Mouse (Mus musculus): ENCODE results near the gene 4930404H24Rik. TPM values are rescaled to one million over a fixed set of nuclear protein-coding genes. Genes with fewer than 3 reads are reported as not detected.

The 4930404H24Rik gene
- polyA plus RNA-seq, 1 experiment from 2014 or later: not detected

DNA sequence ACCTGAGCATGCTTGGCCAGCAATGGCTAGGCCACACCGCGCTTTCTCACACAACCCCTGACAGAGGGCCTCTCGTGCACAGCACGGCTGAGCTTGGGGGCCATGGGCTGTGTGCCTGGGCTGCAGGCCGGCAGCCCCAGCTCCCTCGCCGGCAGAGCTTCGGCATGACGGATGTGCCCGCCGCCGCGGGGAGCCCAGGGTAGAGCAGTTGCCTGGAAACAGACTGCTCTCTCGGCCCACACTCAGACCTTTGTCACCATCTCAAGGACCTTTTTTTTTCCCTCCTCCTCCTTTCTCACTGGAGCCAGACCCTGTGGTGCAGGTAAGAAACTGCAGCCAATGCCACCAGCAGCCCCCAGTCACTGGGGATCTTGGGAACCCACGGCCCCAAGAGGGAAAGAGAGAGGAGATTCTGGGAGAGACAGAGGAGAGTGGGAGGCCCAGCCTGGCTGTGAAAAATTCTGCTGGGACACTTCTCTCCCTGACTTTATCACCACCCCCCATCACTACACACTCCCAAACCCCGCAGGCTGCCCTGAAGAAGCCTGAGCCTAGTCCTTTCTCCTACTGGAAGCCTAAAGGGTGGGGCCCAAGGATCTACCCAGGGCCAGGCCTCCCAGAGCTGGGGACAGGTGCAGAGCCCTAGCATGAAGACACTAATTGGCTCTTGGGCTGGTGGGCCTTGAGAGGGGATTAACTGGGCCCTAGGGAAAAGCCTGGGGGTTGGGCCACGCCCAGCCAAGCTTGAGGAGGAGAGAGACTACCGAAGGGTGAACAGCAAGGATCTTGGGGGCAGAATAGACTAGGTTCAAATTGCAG lies 16.8 kb downstream of the 4930404H24Rik start:
- Histone ChIP-seq H3K4me2 (ENCODE audit: low read depth, low read length, severe bottlenecking) (0 out of 2 replicates have a peak overlapping the region, but pooled peaks have one; percentile 24), H3K36me3 (ENCODE audit: control insufficient read depth, insufficient read depth, low read length) (no peaks in the 10 kb centered on the region), H3K9ac (ENCODE audit: low read length) (peak overlapping the region; percentile 32; the same call in 1 of the 2 replicates), H3K4me1 (replicated peaks; ENCODE audit: control insufficient read depth, insufficient read depth, low read length) (peaks cover 23% of the 10 kb centered on the region), H3K9me3 (ENCODE audit: control insufficient read depth, low read length) (no peaks in the 10 kb centered on the region), H3K4me3 (ENCODE audit: low read depth, low read length) (no peak overlapping the region), H3K27me3 (ENCODE audit: control insufficient read depth, insufficient read depth, low read length) (no peaks in the 10 kb centered on the region), H3K27ac (ENCODE audit: low read depth, low read length) (peak overlapping the region; percentile 67)
- ATAC-seq (replicated peaks; ENCODE audit: low FRiP score): peak; percentile 68
- DNase-seq (ENCODE audit: low spot score): peak; percentile 76
- 8% methylated on average over 18 of the region's 18 CpGs for WGBS

DNA sequence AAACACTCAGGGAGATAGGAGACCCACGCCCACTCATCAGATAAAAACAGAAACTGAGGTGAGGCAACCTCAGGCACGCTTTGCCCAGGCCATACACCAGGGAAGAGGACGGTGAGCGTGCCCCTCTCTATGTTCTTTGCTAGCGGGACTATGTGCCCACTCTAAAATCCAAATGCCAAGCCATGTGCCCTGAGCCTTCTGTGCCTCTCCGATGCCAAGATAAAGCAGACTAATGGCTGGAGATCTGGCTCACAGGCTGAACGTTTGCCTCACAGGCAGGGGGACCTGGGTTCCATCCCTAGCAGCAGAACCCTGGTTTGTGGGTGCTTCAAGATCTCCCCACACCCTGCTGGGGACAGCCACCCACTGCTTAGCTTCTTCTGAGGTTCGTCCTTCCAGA lies 17.5 kb downstream of the 4930404H24Rik start:
- DNase-seq (ENCODE audit: low spot score): no peak
- peaks cover 23% of the 10 kb centered on the region for H3K4me1 ChIP-seq (replicated peaks; ENCODE audit: control insufficient read depth, insufficient read depth, low read length)
- H3K4me3 ChIP-seq (ENCODE audit: low read depth, low read length): no peak overlapping the region

DNA sequence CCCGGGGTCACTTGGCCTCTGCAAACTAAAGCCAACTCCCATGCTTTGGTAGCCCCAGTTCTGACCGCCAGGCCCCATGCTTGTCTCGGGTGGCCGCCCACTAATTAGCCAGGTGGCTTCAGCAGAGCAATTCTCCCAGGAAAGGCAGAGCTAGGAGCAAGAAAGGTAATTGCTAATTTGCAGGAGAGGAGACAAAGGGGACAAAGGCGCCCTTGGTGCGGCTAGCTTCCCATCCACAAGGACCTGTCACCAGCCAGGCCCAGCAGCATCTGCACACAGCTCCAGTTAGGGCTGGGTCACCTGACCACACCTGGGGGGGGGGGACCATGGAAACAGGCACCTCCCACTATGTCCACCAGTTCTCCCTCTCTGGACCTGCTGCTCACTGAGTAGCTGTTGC lies 19.0 kb downstream of the 4930404H24Rik start:
- WGBS: 19% methylated on average over 6 of the region's 6 CpGs
- DNase-seq (ENCODE audit: low spot score): no peak
- H3K9ac ChIP-seq (ENCODE audit: low read length): no peak overlapping the region
- H3K36me3 ChIP-seq (ENCODE audit: control insufficient read depth, insufficient read depth, low read length): no peaks in the 10 kb centered on the region
- peaks cover 23% of the 10 kb centered on the region for H3K4me1 ChIP-seq (replicated peaks; ENCODE audit: control insufficient read depth, insufficient read depth, low read length)
- no peaks in the 10 kb centered on the region; the same call in 1 of the 2 replicates for H3K27me3 ChIP-seq (ENCODE audit: control insufficient read depth, insufficient read depth, low read length)
- H3K4me3 ChIP-seq (ENCODE audit: low read depth, low read length): no peak overlapping the region
- no peak overlapping the region for H3K4me2 ChIP-seq (ENCODE audit: low read depth, low read length, severe bottlenecking)
- no peak for ATAC-seq (replicated peaks; ENCODE audit: low FRiP score)
- no peak overlapping the region for H3K27ac ChIP-seq (ENCODE audit: low read depth, low read length)
- H3K9me3 ChIP-seq (ENCODE audit: control insufficient read depth, low read length): no peaks in the 10 kb centered on the region

More for the DNA sequence above, 17.5 kb downstream of the 4930404H24Rik start:
- Histone ChIP-seq H3K9ac (ENCODE audit: low read length) (no peak overlapping the region), H3K9me3 (ENCODE audit: control insufficient read depth, low read length) (no peaks in the 10 kb centered on the region), H3K27me3 (ENCODE audit: control insufficient read depth, insufficient read depth, low read length) (no peaks in the 10 kb centered on the region), H3K27ac (ENCODE audit: low read depth, low read length) (no peak overlapping the region), H3K4me2 (ENCODE audit: low read depth, low read length, severe bottlenecking) (no peak overlapping the region), H3K36me3 (ENCODE audit: control insufficient read depth, insufficient read depth, low read length) (no peaks in the 10 kb centered on the region)
- WGBS: 80% methylated on average over 8 of the region's 8 CpGs
- ATAC-seq (replicated peaks; ENCODE audit: low FRiP score): no peak

DNA sequence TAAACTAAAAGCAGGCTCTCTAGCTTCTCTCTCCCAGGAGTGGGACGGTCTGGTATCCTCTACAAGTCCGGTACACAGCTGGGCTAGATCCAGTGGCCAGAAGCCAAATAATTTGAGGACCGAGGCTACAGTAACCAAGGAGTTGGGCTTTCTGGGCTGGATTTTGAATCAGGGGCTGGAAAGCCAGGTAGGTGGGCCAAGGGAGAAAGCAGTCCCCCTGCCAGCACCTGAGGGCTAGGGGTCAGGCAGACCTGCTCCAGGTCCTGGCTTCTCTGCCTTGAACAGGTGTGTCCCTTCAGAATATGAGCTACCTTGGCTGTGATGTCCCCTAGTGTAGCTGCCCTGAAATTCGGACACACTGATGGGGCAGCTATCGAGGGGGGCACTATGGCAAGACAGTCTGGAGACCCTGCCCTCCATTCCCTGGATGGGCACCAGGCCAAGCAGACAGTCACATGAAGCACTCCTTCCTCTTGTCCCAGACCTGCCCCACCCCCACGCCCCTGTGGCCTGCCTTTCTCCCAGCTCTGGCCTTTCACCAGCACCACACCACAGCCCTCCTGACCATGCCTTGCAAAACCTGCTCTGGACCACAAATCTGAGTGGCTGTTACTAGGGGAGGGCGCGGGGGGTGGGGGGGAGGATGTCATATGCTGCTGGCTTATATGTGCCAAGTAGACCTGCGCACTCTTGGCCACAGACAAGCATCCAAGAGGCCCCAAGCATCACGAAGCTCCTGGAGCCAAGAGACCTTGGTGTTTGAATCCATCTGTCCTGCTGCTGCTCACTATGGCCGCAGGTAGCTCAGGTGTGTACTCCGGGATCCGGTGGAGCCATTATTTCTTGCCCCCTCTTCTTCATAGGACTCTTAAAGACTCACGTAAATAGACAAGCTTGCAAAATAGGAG lies 20.1 kb downstream of the 4930404H24Rik start:
- no peak overlapping the region for H3K4me3 ChIP-seq (ENCODE audit: low read depth, low read length)
- H3K9ac ChIP-seq (ENCODE audit: low read length): no peak overlapping the region
- 86% methylated on average over 14 of the region's 14 CpGs for WGBS
- H3K27ac ChIP-seq (ENCODE audit: low read depth, low read length): no peak overlapping the region
- H3K4me1 ChIP-seq (replicated peaks; ENCODE audit: control insufficient read depth, insufficient read depth, low read length): peaks cover 23% of the 10 kb centered on the region
- no peak overlapping the region for H3K4me2 ChIP-seq (ENCODE audit: low read depth, low read length, severe bottlenecking)
- no peaks in the 10 kb centered on the region for H3K36me3 ChIP-seq (ENCODE audit: control insufficient read depth, insufficient read depth, low read length)
- no peaks in the 10 kb centered on the region for H3K9me3 ChIP-seq (ENCODE audit: control insufficient read depth, low read length)
- H3K27me3 ChIP-seq (ENCODE audit: control insufficient read depth, insufficient read depth, low read length): no peaks in the 10 kb centered on the region; the same call in 1 of the 2 replicates
- ATAC-seq (replicated peaks; ENCODE audit: low FRiP score) (no peak), DNase-seq (ENCODE audit: low spot score) (no peak)

DNA sequence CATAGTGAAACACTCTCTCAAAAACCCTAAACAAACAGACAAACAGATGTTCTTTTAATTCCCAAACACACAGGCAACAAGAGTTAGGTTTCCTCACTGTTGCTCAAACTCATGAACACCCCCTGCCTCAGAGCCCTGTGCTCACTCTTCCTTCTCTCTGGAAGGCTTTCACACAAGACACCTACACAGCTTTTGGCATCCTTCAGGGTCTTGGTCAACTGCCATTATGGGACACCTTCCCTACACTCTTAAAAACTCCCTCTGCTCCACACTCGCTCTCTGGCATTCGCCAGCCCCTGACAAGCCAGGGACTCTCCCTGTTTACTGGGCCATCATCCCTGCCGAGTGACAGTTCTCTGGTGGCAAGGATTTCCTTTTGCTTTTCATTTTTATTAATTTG lies 21.4 kb downstream of the 4930404H24Rik start:
- no peaks in the 10 kb centered on the region for H3K9me3 ChIP-seq (ENCODE audit: control insufficient read depth, low read length)
- H3K9ac ChIP-seq (ENCODE audit: low read length): no peak overlapping the region
- H3K36me3 ChIP-seq (ENCODE audit: control insufficient read depth, insufficient read depth, low read length): no peaks in the 10 kb centered on the region
- no peaks in the 10 kb centered on the region; the same call in 1 of the 2 replicates for H3K27me3 ChIP-seq (ENCODE audit: control insufficient read depth, insufficient read depth, low read length)
- WGBS: 86% methylated on average over 3 of the region's 3 CpGs
- ATAC-seq (replicated peaks; ENCODE audit: low FRiP score) (no peak), DNase-seq (ENCODE audit: low spot score) (no peak)
- peaks cover 15% of the 10 kb centered on the region for H3K4me1 ChIP-seq (replicated peaks; ENCODE audit: control insufficient read depth, insufficient read depth, low read length)
- no peak overlapping the region for H3K4me3 ChIP-seq (ENCODE audit: low read depth, low read length)
- no peak overlapping the region for H3K27ac ChIP-seq (ENCODE audit: low read depth, low read length)
- H3K4me2 ChIP-seq (ENCODE audit: low read depth, low read length, severe bottlenecking): no peak overlapping the region

DNA sequence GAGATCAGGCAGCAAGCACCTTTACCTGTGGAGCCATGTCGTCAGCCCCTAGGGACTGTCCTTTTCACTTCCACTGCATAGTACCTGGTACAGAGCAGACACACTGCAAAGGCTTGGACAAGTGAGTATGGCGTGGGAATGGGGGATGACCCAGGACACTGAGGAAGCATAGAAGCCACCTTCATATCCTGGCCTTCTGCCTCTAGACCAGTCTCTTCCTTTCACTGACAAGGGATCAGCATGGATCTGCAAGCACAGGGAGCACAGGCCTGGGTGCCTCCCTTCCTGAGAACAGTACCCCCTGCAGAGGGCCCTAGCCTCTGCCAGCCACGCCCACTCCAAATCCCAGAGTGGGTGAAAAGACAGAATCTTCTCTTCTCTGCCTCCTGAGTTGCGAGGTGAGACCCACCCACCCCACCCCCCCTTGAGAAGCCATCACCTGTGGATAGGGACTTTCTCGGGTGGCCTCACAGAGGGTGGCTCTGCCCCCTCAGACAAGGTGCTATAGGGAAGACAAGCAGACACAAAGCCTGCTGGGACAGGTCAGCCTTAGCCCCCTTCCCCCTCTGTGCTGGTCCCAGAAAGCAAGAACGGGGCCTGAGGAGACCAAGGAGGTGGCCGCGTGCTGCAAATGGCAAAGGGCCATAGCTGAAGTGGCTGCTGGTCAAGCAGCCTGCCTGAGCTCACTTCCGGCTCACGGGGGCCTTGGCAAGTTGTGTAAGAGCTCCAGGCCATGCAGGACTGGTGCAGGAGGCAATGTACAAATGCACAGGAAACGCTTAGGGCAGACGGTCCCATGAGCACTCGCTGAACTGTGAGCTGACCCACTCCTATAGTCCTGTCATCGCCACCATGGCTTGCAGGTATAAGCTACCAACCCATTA lies 22.1 kb downstream of the 4930404H24Rik start:
- WGBS: 79% methylated on average over 14 of the region's 14 CpGs

DNA sequence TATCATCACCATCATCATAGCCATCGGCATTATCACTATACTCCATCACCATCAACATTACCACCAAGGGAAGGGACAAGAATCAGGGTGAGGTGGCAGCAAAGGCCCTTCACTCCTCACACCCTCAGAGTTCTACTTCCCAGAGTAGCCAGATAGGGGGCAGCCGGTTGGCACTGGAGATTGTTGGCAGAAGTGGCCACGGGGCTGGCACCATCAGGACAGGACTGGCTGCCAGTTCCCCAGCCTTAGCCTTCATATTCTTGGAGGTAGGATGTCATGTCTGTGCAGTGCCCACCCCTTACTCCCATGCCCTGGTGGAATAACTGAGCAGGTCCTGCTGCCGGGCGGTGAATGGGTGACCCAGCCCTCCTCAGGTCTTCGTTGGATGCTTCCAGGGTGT lies 23.0 kb downstream of the 4930404H24Rik start:
- DNase-seq (ENCODE audit: low spot score) (no peak), ATAC-seq (replicated peaks; ENCODE audit: low FRiP score) (no peak)
- Histone ChIP-seq H3K4me1 (replicated peaks; ENCODE audit: control insufficient read depth, insufficient read depth, low read length) (peaks cover 4% of the 10 kb centered on the region; the same call in 1 of the 2 replicates), H3K27me3 (ENCODE audit: control insufficient read depth, insufficient read depth, low read length) (no peaks in the 10 kb centered on the region; the same call in 1 of the 2 replicates), H3K4me3 (ENCODE audit: low read depth, low read length) (no peak overlapping the region), H3K9me3 (ENCODE audit: control insufficient read depth, low read length) (no peaks in the 10 kb centered on the region), H3K9ac (ENCODE audit: low read length) (no peak overlapping the region), H3K36me3 (ENCODE audit: control insufficient read depth, insufficient read depth, low read length) (no peaks in the 10 kb centered on the region), H3K27ac (ENCODE audit: low read depth, low read length) (no peak overlapping the region), H3K4me2 (ENCODE audit: low read depth, low read length, severe bottlenecking) (no peak overlapping the region)
- WGBS: 94% methylated on average over 6 of the region's 6 CpGs

More for the DNA sequence above, 22.1 kb downstream of the 4930404H24Rik start:
- Histone ChIP-seq H3K9ac (ENCODE audit: low read length) (no peak overlapping the region), H3K27me3 (ENCODE audit: control insufficient read depth, insufficient read depth, low read length) (no peaks in the 10 kb centered on the region; the same call in 1 of the 2 replicates), H3K4me3 (ENCODE audit: low read depth, low read length) (no peak overlapping the region), H3K9me3 (ENCODE audit: control insufficient read depth, low read length) (no peaks in the 10 kb centered on the region), H3K36me3 (ENCODE audit: control insufficient read depth, insufficient read depth, low read length) (no peaks in the 10 kb centered on the region), H3K4me1 (replicated peaks; ENCODE audit: control insufficient read depth, insufficient read depth, low read length) (peaks cover 7% of the 10 kb centered on the region), H3K27ac (ENCODE audit: low read depth, low read length) (no peak overlapping the region), H3K4me2 (ENCODE audit: low read depth, low read length, severe bottlenecking) (no peak overlapping the region)
- DNase-seq (ENCODE audit: low spot score) (no peak), ATAC-seq (replicated peaks; ENCODE audit: low FRiP score) (no peak)

DNA sequence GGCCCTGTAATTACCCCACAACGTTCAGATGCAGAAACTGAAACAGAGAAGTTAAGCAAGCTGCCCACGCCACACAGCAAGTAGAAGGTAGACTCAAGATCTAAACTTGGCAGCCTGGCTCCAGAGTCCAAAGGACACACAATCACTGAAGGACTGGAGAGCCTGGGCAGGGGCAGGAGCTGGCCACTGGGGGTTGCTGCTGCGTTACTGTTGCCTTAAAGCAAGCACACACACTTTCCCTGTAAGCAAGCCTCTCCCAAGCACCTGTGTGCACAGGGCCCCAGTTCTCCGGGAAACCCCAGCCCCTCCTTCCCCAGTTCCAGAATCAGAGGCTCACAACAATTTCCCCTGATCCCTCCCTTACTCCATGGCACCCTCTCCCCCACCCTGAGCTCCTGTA lies 24.4 kb downstream of the 4930404H24Rik start:
- Histone ChIP-seq H3K4me3 (ENCODE audit: low read depth, low read length) (no peak overlapping the region), H3K4me2 (ENCODE audit: low read depth, low read length, severe bottlenecking) (no peak overlapping the region), H3K4me1 (replicated peaks; ENCODE audit: control insufficient read depth, insufficient read depth, low read length) (0 out of 2 replicates have a peak, but pooled peaks cover 2% of the 10 kb centered on the region), H3K9me3 (ENCODE audit: control insufficient read depth, low read length) (no peaks in the 10 kb centered on the region), H3K9ac (ENCODE audit: low read length) (no peak overlapping the region), H3K27ac (ENCODE audit: low read depth, low read length) (no peak overlapping the region), H3K36me3 (ENCODE audit: control insufficient read depth, insufficient read depth, low read length) (no peaks in the 10 kb centered on the region), H3K27me3 (ENCODE audit: control insufficient read depth, insufficient read depth, low read length) (no peaks in the 10 kb centered on the region; the same call in 1 of the 2 replicates)
- DNase-seq (ENCODE audit: low spot score): no peak
- 48% methylated on average over 4 of the region's 4 CpGs for WGBS
- no peak for ATAC-seq (replicated peaks; ENCODE audit: low FRiP score)
